Mouse (Mus musculus) ES-E14 (cell line): ENCODE measurements around the gene Tmem143.

Source experiments
- CHD2 ChIP-seq: IDR thresholded peaks from 2 replicates; pipeline ENCODE4 v1.6.1; 2014; ENCODE audit warnings: mild to moderate bottlenecking, low read depth, low read length, inconsistent platforms
- HCFC1 ChIP-seq: IDR thresholded peaks from 2 replicates; pipeline ENCODE4 v1.6.1; 2012; ENCODE audit warnings: low read length, inconsistent platforms, borderline replicate concordance; ENCODE audit not compliant: insufficient read depth
- MAFK ChIP-seq: IDR thresholded peaks from 2 replicates; pipeline ENCODE4 v1.6.1; 2014; ENCODE audit warnings: mild to moderate bottlenecking, low read depth, low read length, inconsistent platforms; ENCODE audit not compliant: insufficient read depth
- ZC3H11A ChIP-seq: IDR thresholded peaks from 2 replicates; pipeline ENCODE4 v1.6.1; 2012; ENCODE audit warnings: low read depth, mild to moderate bottlenecking, inconsistent platforms, low read length, borderline replicate concordance
- ZNF384 ChIP-seq: IDR thresholded peaks from 2 replicates; pipeline ENCODE4 v1.6.1; 2012; ENCODE audit warnings: low read depth, low read length, inconsistent platforms

DNA sequence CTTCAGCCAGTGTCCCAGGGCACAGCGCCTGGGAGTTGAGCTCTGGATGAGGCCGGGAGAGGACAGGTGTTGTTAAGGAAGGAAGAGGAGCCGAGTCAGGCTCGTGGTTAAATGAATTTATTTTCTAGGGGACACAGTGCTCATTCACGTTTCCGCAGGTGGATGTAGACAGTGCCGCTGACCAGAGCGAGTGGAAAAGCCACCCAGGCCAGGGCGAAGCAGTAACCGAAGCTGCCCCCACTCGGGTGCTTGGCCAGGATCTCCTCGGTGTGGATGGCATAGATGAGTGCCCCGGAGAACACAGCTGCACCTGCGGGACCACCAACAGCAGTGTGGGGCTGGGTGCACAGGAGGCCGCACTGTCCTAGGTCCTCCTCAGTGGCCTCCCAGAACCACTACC is 21.2 kb downstream of the Tmem143 start:
- TF ChIP-seq ZC3H11A (no peak), CHD2 (no peak), ZNF384 (no peak), MAFK (no peak), HCFC1 (no peak)
